Mouse (Mus musculus): ENCODE results near the gene Mfap1b.
"Not testable (repeated sequence)": the region's sequence is repeated elsewhere in the genome, so short reads cannot be mapped to it uniquely, and the experiment has no call there.

Gene Mfap1b

DNA sequence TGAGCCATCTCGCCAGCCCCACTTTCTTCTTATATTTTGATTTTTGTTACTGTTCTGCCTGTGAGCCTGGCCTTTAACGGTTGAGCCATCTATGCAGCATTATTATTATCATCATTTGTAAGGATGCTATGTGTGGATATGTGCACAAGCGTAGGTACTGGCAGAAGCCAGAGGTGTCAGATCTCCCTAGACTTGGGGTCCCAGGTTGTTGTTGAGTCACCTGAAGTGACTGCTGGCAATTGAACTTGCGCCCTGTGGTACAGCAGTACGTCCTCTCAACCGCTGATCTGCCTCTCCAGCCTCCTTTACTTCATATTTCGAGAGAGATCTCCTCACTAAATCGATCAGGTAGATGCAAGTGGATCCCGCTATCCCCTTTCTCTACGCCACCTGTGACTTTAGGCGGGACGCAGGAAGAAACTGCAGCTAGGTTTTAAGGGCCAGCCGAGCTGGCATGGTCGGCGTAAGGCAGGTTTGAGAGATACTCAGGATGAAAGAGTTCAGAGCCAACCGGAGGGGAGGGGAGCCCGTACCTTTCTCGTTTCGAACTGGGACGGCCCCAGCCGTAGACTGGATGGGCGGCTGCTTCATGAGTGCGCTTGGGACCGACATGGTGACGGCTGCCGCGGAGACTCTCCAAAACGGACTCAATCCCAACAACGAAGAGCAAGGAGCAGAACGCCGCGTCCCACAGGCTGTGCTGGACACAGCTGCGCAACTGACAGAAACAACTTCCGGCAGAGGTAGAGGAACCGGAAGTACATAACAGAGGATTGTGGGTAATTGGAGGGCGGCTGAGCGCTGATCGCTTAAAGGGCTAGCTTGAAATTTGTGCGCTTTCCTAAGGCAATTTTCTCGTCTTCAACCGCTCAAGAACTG lies at the start of gene Mfap1b:
TSS of gene Mfap1b (minus strand) at position 767 of the 879 bp plus-strand sequence.
- DNase-seq, result peak; percentile 78

GRCm38 (mm10) chr2:121522830-121523229 lies 49.0 kb upstream of the Mfap1b start:
- not testable (repeated sequence) for DNase-seq

DNA sequence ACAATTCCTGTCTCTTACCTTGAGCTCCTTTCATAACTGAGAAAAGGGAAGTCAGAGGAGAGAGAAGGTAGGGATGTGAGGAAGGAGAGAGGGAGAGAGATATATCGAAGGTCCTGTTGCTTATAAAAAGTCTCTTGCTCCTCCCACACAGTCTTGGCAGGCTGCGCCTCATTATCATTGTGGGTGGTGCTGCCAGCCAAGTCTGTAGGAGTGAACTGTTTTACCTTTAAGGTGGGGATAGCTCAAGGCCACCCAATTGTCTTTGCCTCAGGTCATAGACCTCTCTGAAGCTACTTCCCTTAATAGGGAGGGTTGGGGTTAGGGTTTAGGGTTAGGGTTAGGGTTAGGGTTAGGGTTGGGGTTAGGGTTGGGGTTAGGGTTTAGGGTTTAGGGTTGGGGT lies 48.1 kb upstream of the Mfap1b start:
- DNase-seq, result no peak

DNA sequence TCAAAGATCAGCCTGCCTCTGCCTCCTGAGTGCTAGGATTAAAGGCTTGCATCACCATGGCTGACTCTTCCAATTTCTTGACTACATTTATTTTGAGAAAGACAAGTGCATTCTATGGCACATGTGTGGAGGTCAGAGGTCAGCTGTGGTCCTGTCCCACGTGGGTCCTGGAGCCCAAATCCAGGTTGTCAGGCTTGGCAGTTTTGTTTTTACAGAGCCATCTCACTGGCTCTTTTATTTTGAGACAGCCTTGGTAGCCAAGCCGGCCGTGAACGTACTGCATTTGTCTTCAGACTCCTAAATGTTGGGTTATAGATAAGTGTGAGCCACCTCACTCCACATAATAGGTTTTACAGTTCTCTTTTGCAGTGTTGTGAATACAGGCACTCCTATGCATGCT lies 44.8 kb upstream of the Mfap1b start:
- not testable (repeated sequence) for DNase-seq

DNA sequence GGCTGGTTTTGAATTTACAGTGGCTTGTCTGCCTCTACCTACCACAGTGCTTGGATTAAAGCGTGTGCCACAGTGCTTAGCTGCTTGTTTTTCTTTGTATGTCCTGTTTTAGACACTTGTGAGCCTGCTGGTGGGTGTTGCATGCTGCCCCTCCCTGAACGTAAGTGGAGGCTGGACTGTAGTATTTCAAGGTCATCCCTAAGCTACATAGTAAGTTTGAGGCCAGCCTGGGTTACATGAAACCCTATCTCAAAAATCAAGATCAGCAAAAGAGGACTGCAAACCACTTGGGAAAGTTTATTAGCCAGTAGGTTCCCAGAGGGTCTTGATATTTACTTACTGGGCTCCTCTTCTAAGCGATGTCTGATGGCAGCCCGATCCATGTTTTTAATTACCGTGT lies 44.2 kb upstream of the Mfap1b start:
- no peak for DNase-seq

- DNase-seq, result no peak
Measured at GRCm38 (mm10) chr2:121514211-121514610, 40.3 kb upstream of the Mfap1b start.

- not testable (repeated sequence) for DNase-seq
Measured at GRCm38 (mm10) chr2:121512991-121513765, 39.3 kb upstream of the Mfap1b start.

DNA sequence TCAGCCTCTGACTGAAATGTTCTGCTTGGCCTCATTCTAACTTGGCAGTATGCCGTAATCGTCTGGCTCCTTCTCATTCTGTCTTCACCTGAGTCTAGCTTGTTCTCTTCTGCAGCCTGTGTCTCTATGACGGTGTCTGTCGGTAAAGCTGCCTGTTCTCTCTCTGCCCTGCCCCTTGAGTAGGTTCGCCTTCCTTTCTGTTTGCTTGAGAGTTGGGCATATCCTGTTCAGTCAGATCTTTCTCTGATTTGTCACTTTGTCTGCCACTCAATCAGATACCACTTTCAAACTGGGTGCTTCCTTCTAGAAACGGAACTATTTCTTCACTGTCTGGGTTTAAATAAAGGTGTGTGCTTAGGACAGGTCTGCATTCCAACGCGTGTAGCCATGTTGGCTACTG lies 37.5 kb upstream of the Mfap1b start:
- DNase-seq, result peak; percentile 12

DNA sequence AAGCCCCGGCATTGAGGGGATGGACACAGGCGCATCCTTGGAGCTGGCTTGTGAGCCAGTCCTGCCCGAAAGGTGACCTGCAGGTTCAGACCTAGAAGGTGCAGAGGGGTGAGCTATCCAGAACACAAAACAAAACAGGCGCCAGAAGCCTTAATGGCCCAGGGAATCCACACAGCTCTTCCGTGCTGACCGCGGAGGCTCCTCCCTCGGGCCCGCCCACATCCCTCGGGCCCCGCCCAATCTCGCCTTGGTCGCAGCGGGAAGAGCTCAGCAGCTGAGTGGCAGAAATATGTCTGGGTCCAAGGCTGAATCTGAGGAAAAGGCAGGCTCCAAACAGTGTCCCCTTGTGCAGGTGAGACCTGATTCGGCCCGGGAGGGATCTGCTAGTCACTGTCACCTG lies 35.7 kb upstream of the Mfap1b start:
- DNase-seq, result peak; percentile 73

DNA sequence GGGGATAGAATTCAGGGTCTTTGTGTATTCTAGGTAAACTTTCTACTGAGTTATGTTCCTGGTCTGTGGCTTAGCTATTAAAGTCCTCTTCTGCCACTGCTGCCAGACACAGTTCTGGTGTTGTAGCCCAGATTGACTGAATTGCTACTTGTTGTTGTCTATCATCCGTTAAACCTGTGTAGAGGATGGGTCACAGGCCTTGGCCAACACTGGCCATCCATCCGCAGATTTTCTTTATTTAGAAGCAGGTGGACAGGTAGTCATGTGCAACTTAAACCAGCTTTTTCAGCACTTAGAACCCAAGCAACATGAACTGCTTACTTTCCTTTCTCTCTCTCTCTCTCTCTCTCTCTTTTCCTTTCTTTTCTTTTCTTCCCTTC lies 34.1 kb upstream of the Mfap1b start:
- no peak for DNase-seq

DNA sequence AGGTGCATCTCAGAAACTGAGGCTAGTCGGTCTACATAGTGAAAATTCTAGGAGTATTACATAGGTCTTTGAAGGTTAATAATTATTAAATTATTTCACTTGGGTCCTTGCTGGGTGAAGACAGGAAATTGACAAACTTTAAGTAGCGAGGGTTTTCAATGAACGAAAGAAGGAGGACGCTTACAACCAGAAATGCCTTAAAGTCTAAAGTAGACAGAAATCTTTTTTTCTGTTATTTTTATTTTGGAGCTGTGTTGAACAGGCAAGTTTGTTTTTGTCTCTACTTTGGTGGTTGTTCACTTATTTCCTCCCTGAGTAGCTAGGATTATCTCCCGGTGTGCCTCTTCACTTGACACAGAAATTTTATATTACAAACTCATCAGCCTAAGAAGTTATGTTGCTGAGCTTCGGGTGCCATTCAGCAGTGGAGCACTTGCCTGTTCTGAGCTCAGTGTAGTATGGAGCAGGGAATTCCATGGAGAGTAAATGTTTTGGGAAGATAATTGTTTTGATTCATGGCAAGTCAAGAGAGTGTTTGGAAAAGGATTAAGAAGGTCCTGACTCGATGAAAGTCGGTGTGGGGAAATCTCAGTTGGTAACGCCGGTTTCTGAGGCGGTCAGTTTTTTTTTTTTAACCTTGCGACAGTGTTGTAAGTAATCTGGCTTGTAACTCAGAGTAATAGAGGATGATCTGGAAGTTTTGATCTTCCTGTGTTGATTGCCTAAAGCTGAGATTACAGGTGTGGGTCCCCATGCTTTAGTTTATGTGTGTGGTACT lies 33.5 kb upstream of the Mfap1b start:
- no peak for DNase-seq

DNA sequence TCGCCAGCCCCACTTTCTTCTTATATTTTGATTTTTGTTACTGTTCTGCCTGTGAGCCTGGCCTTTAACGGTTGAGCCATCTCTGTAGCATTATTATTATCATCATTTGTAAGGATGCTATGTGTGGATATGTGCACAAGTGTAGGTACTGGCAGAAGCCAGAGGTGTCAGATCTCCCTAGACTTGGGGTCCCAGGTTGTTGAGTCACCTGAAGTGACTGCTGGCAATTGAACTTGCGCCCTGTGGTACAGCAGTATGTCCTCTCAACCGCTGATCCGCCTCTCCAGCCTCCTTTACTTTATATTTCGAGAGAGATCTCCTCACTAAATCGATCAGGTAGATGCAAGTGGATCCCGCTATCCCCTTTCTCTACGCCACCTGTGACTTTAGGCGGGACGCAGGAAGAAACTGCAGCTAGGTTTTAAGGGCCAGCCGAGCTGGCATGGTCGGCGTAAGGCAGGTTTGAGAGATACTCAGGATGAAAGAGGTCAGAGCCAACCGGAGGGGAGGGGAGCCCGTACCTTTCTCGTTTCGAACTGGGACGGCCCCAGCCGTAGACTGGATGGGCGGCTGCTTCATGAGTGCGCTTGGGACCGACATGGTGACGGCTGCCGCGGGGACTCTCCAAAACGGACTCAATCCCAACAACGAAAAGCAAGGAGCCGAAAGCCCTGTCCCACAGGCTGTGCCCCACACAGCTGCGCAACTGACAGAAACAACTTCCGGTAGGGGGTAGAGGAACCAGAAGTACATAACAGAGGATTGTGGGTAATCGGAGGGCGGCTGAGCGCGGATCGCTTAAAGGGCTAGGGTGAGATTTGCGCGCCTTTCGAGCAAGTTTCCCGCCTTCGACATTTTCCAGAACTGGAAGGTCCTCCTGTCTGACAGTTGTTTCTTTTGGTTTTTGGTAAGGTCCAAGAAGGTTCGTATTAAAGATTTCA lies 32.3 kb upstream of the Mfap1b start, which contains the start of the genes Mfap1a and Wdr76:
TSS of gene Mfap1a (minus strand) at position 724 of the 941 bp plus-strand sequence.
TSS of gene Wdr76 (plus strand) at position 782 of the 941 bp plus-strand sequence.
- peak; percentile 85 for DNase-seq

GRCm38 (mm10) chr2:121501550-121501949 lies 27.7 kb upstream of the Mfap1b start:
- DNase-seq, result not testable (repeated sequence)

DNA sequence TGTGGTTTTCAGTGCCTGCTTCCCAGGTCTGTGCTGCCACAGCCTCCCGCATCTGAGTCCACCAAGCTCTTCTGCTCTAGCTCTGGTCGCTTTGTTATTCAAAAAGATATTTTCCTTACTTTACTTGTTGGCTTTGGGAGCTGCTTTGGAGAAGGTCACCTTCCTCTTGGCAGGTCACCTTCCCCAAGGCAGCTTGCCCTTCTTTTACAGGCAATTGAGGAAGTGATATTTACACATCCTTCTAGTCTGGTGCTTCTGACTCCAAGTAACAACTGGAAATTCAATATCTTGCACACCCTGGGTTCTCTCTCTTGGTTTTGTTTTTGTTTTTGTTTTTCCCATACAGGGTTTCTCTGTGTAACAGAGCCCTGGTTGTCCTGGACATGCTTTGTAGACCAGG lies 10.5 kb upstream of the Mfap1b start:
- not testable (repeated sequence) for DNase-seq

- DNase-seq, result no peak
Measured at GRCm38 (mm10) chr2:121483576-121483975, 9.7 kb upstream of the Mfap1b start.

GRCm38 (mm10) chr2:121480916-121481315 lies 7.0 kb upstream of the Mfap1b start:
- DNase-seq, result not testable (repeated sequence)

DNA sequence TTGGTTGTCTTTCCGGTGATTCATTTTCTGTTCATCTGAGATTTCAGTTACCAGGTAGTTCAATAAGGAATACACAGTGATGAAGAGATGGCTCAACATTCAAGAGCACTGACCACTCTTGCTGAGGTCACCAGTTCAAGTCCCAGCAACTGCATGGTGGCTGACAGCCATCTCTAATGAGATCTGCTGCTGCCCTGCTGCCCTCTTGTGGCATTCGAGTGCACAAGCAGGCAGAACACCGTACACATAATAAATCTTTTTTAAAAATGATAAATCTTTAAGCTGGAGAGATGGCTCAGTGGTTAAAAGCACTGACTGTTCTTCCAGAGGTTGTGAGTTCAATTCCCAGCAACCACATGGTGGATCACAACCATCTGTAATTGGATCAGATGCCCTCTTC lies 6.6 kb upstream of the Mfap1b start:
- peak; percentile 60 for DNase-seq

DNA sequence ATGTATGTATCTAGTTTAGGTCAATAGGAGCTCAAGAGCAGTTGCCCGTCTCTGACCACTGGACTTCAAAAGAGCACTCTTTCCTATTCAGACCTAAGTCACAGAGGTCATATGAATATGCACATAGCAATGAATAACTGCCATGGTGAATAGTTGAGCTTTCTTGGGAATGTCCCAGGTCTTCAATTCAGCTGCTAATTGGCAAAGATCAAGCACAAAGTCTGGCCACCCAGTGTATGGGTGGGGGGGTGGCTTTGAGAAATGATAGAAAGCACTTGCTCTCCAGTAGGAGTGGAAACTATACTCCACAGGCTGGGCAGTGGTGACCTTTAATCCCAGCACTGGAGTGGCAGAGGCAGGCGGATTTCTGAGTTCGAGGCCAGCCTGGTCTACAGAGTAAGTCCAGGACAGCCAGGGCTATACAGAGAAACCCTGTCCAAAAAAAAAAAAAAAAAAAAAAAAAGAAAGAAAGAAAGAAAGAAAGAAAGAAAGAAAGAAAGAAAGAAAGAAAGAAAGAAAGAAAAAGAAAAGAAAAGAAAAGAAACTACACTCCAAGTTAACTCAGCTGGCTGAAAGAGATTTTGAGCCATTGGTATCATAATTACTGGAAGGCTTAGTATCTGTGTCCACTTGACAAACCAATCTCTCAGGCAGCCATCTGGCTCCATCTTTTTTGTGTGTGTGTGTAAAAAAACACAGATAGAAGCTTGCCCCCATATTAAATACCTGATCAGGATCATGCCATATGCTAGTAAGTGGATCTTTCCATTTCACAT lies 3.8 kb upstream of the Mfap1b start:
- no peak for DNase-seq

- DNase-seq, result not testable (repeated sequence)
Measured at GRCm38 (mm10) chr2:121475306-121475705, 1.4 kb upstream of the Mfap1b start.

GRCm38 (mm10) chr2:121474180-121474535 lies 291 bp upstream of the Mfap1b start:
- DNase-seq, result no peak

- not testable (repeated sequence) for DNase-seq
Measured at GRCm38 (mm10) chr2:121472783-121473182, 1.1 kb downstream of the Mfap1b start.
